Mouse (Mus musculus) hindbrain, embryonic 16.5 days (tissue): ENCODE measurements around the gene Rrp7a. TPM values are rescaled to one million over a fixed set of nuclear protein-coding genes. Genes with fewer than 3 reads are reported as not detected.
A peak's percentile ranks its signal among the peaks of the same experiment; 100 is the strongest.

Experiments
- ATAC-seq: fragments of 200-750 bp; cut with Nextera tagmentation; 2 replicates; pipeline ENCODE4 v1.8.0; 2017; ENCODE audit warnings: moderate TSS enrichment, moderate library complexity
- H3K27ac ChIP-seq: fragments of 300-500 bp; sonication (generic); 2 replicates; pipeline ENCODE4 v1.5.1; 2014; ENCODE audit warnings: low read depth, mild to moderate bottlenecking, control low read depth, low read length, moderate library complexity
- H3K27me3 ChIP-seq: fragments of 300-500 bp; sonication (generic); replicated peaks from 2 replicates; pipeline ENCODE4 v1.6.1; 2014; ENCODE audit warnings: low read length; ENCODE audit not compliant: control insufficient read depth, insufficient read depth
- H3K36me3 ChIP-seq: fragments of 300-500 bp; sonication (generic); 2 replicates; pipeline ENCODE4 v1.6.1; 2014; ENCODE audit warnings: mild to moderate bottlenecking, low read length, moderate library complexity, mixed read lengths; ENCODE audit not compliant: control insufficient read depth, insufficient read depth
- H3K4me1 ChIP-seq: fragments of 300-500 bp; sonication (generic); 2 replicates; pipeline ENCODE4 v1.6.1; 2014; ENCODE audit warnings: low read depth, low read length; ENCODE audit not compliant: control insufficient read depth, insufficient read depth
- H3K4me2 ChIP-seq: fragments of 300-500 bp; sonication (generic); 2 replicates; pipeline ENCODE4 v1.6.1; 2014; ENCODE audit warnings: mild to moderate bottlenecking, low read length, control low read depth, moderate library complexity
- H3K4me3 ChIP-seq: fragments of 300-500 bp; sonication (generic); 2 replicates; pipeline ENCODE4 v1.5.1; 2014; ENCODE audit warnings: mild to moderate bottlenecking, low read length, control low read depth, moderate library complexity
- H3K9ac ChIP-seq: fragments of 300-500 bp; sonication (generic); 2 replicates; pipeline ENCODE4 v1.6.1; 2014; ENCODE audit warnings: low read depth, mild to moderate bottlenecking, control low read depth, low read length, moderate library complexity
- H3K9me3 ChIP-seq: fragments of 300-500 bp; sonication (generic); 2 replicates; pipeline ENCODE4 v1.6.1; 2014; ENCODE audit warnings: mild to moderate bottlenecking, low read length, moderate library complexity; ENCODE audit not compliant: control insufficient read depth
- WGBS: fragments of 180-500 bp; shearing (Covaris S2); extraction: QIAGEN DNeasy Blood & Tissue Kit; methylation state at CpG from one replicate; pipeline ENCODE4 v1.1.7; 2014; 5-methylcytosine and 5-hydroxymethylcytosine counted together
- polyA plus RNA-seq: library from polyadenylated mRNA; unstranded; fragments of >200 nt; fragmentation: Nextera tagmentation; extraction: Ambion mirVana; gene quantifications from 2 replicates; pipeline ENCODE4 v1.2.1, GENCODE M21; 2015

Gene Rrp7a
- polyA plus RNA-seq, 1 experiment from 2014 or later, result 78.2 TPM

- no peak for ATAC-seq
- 32% methylated on average over 7 of the region's 7 CpGs for WGBS
- H3K27ac ChIP-seq, result no peak overlapping the region
- H3K9ac ChIP-seq, result no peak overlapping the region
- no peaks in the 10 kb centered on the region for H3K36me3 ChIP-seq
- H3K9me3 ChIP-seq, result no peaks in the 10 kb centered on the region
- H3K4me2 ChIP-seq, result no peak overlapping the region
- no peaks in the 10 kb centered on the region for H3K27me3 ChIP-seq
- H3K4me1 ChIP-seq, result peaks cover 15% of the 10 kb centered on the region
- no peak overlapping the region for H3K4me3 ChIP-seq
Observed at GRCm38 (mm10) chr15:83085901-83086300, 36.7 kb downstream of the Rrp7a start.

GRCm38 (mm10) chr15:83084022-83084640 lies 38.5 kb downstream of the Rrp7a start:
- Histone ChIP-seq H3K4me3 (peak overlapping the region; percentile 12; the same call in 1 of the 2 replicates), H3K9me3 (no peaks in the 10 kb centered on the region), H3K9ac (peak overlapping the region; percentile 43), H3K4me2 (peak overlapping the region; percentile 48), H3K27ac (peak overlapping the region; percentile 51; the same call in 1 of the 2 replicates), H3K4me1 (peaks cover 13% of the 10 kb centered on the region), H3K36me3 (no peaks in the 10 kb centered on the region), H3K27me3 (no peaks in the 10 kb centered on the region)
- WGBS, result 21% methylated on average over 13 of the region's 13 CpGs
- ATAC-seq, result peak; percentile 63

DNA sequence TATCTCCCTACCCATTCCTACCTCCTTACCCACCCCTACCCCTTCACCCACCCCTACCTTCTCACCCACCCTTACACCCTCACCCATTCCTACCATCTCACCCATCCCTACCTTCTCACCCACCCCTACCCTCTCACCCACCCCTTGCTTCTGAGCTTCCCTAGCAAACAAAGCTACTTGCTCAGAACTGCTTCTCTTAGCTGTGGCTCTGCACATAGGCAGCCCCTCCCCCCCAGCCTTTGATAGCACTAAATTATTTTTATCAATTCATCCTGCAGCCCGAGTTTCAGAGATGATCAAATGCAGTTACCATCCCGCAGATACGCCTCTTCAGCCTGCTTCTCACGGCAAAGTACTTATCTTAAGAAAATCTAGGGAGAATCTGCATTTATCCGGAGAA lies 39.1 kb downstream of the Rrp7a start:
- H3K27ac ChIP-seq, result no peak overlapping the region
- no peaks in the 10 kb centered on the region for H3K9me3 ChIP-seq
- H3K36me3 ChIP-seq, result no peaks in the 10 kb centered on the region
- peak; percentile 44; the same call in 1 of the 2 replicates for ATAC-seq
- peaks cover 9% of the 10 kb centered on the region for H3K4me1 ChIP-seq
- 46% methylated on average over 5 of the region's 5 CpGs for WGBS
- no peak overlapping the region for H3K4me3 ChIP-seq
- H3K27me3 ChIP-seq, result no peaks in the 10 kb centered on the region
- no peak overlapping the region for H3K9ac ChIP-seq
- peak overlapping the region; percentile 48 for H3K4me2 ChIP-seq

DNA sequence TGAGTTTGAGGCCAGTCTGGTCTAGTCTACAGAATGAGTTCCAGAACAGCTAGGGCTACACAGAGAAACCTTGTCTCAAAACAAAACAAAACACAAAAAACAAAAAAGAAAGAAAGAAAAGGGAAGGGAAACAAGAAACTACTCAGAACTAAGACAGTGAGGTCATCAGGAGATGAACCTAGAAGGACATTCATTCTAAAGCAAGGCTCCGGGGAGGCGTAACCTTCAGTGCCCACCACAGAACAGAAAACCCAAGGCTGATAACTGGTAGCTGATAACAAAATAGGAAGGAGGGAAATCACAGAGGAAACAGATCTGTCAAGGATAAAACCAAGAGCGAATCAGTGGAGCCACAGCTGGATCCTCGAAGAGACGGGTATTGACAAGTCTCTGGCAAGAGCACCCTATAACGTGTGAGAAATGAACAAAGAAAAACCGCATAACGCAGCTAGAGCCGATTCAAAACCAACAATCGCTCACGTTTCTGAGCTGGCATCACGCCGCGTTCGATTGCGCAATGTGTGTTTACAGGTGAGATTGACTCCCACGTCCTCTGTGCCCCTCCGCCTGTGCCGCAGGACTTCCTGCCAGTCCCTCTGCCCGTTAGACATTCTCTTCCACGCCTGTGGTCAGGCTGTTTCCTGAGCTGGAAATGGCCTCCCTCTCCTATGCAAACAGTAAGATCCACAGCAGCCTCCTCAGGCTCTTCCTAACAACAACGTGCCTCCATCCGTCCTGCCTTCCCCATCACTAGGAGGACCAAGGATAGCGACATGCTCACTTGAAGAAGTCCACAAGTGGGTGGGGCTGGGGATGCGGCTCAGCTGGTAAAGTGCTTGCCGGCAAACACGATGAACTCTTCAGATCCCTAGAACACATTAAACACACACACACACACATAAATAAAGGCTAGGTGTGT lies 46.7 kb downstream of the Rrp7a start:
- ATAC-seq, result no peak
- 68% methylated on average over 27 of the region's 27 CpGs for WGBS

DNA sequence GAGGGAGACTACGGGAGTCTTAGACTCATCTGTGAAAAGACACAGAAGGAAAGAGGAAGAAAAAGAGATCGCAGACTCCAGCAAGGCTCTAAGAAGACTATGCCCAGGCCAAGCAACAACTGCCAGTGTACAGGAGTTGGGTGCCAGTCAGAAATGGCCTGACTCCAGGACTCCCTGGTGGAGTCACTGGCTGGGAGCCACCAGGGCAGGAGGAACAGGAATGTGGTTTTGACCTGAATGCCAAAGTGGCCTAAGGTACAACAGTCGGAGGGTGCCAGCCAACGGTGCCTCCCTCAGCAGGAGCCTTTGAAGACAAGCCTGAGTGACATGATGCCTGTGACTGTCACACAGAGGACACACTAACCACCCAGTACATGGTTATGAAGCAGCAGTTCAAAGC lies 48.4 kb downstream of the Rrp7a start:
- Histone ChIP-seq H3K9ac (no peak overlapping the region), H3K27me3 (no peaks in the 10 kb centered on the region), H3K4me2 (no peak overlapping the region), H3K36me3 (no peaks in the 10 kb centered on the region), H3K27ac (no peak overlapping the region), H3K9me3 (no peaks in the 10 kb centered on the region), H3K4me1 (no peaks in the 10 kb centered on the region; the same call in 1 of the 2 replicates), H3K4me3 (no peak overlapping the region)
- WGBS, result 68% methylated on average over 4 of the region's 4 CpGs
- ATAC-seq, result no peak

More for the DNA sequence above, 46.7 kb downstream of the Rrp7a start:
- H3K36me3 ChIP-seq, result no peaks in the 10 kb centered on the region
- H3K27ac ChIP-seq, result no peak overlapping the region
- no peak overlapping the region for H3K4me2 ChIP-seq
- no peaks in the 10 kb centered on the region for H3K9me3 ChIP-seq
- H3K9ac ChIP-seq, result no peak overlapping the region
- no peaks in the 10 kb centered on the region for H3K27me3 ChIP-seq
- no peaks in the 10 kb centered on the region for H3K4me1 ChIP-seq
- no peak overlapping the region for H3K4me3 ChIP-seq

DNA sequence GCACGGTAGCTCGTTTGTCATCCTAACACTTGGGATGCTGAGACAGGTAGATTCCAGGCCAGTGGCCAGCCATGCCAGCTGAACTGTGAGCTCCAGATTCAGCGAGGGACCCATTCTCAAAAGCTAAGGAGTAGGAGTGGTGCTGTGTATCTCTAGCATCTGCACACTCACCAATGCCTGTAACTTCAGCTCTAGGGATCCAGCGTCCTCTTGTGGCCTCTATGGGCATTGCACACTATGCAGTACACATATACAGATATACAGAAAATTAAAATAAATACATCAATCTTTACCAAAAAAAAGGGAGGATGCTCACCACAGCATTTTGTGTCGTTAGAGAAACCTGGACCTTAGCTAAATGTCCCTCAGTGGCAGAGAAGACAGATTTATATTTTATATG lies 50.8 kb downstream of the Rrp7a start:
- no peak for ATAC-seq
- H3K27me3 ChIP-seq, result no peaks in the 10 kb centered on the region
- H3K4me2 ChIP-seq, result no peak overlapping the region
- WGBS, result 87% methylated on average over 5 of the region's 5 CpGs
- H3K27ac ChIP-seq, result no peak overlapping the region
- H3K4me3 ChIP-seq, result no peak overlapping the region
- no peaks in the 10 kb centered on the region for H3K36me3 ChIP-seq
- no peaks in the 10 kb centered on the region; the same call in 1 of the 2 replicates for H3K4me1 ChIP-seq
- no peak overlapping the region for H3K9ac ChIP-seq
- no peaks in the 10 kb centered on the region for H3K9me3 ChIP-seq

- Histone ChIP-seq H3K4me3 (no peak overlapping the region), H3K4me1 (no peaks in the 10 kb centered on the region; the same call in 1 of the 2 replicates), H3K27me3 (no peaks in the 10 kb centered on the region), H3K9me3 (no peaks in the 10 kb centered on the region), H3K4me2 (no peak overlapping the region), H3K27ac (no peak overlapping the region), H3K36me3 (no peaks in the 10 kb centered on the region), H3K9ac (no peak overlapping the region)
- peak; percentile 65; the same call in 1 of the 2 replicates for ATAC-seq
- 46% methylated on average over 3 of the region's 3 CpGs for WGBS
Observed at GRCm38 (mm10) chr15:83070942-83071341, 51.7 kb downstream of the Rrp7a start.

DNA sequence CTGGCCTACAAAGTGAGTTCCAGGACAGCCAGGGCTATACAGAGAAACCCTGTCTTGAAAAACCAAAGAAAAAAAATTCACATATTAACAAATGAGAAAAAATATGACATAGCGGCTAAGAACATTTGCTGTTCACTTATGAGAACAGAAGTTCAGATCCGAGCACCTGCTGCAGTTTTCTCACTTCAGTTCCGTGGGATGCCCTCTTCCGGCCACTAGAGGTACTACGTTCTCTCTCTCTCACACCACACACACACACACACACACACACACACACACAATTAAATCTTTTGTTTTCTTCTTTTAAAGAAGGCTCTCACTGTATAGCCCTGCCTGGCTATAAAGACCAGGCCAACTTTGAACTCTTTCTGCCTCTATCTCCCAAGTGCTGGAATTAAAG lies 54.3 kb downstream of the Rrp7a start:
- Histone ChIP-seq H3K4me2 (no peak overlapping the region), H3K9ac (no peak overlapping the region), H3K4me3 (no peak overlapping the region), H3K27me3 (no peaks in the 10 kb centered on the region), H3K27ac (no peak overlapping the region), H3K9me3 (no peaks in the 10 kb centered on the region), H3K4me1 (no peaks in the 10 kb centered on the region; the same call in 1 of the 2 replicates), H3K36me3 (no peaks in the 10 kb centered on the region)
- ATAC-seq, result no peak
- 97% methylated on average over 5 of the region's 5 CpGs for WGBS

- Histone ChIP-seq H3K9me3 (no peaks in the 10 kb centered on the region), H3K9ac (no peak overlapping the region), H3K4me2 (no peak overlapping the region), H3K27ac (no peak overlapping the region), H3K27me3 (no peaks in the 10 kb centered on the region), H3K36me3 (no peaks in the 10 kb centered on the region), H3K4me1 (no peaks in the 10 kb centered on the region; the same call in 1 of the 2 replicates), H3K4me3 (no peak overlapping the region)
- WGBS, result 65% methylated on average over 4 of the region's 4 CpGs
- no peak for ATAC-seq
Observed at GRCm38 (mm10) chr15:83065543-83065942, 57.1 kb downstream of the Rrp7a start.
